Mouse (Mus musculus) stomach, embryonic 15.5 days (tissue): ENCODE measurements around the gene Coch. TPM values are rescaled to one million over a fixed set of nuclear protein-coding genes. Genes with fewer than 3 reads are reported as not detected.

ENCODE experiments used
- ATAC-seq: fragments of 200-750 bp; cut with Nextera tagmentation; 2 replicates; pipeline ENCODE4 v1.8.0; 2017; ENCODE audit warnings: low read depth, moderate number of reproducible peaks, moderate TSS enrichment; ENCODE audit not compliant: insufficient read depth, low FRiP score
- H3K27ac ChIP-seq: fragments of 300-500 bp; sonication (generic); 2 replicates; pipeline ENCODE4 v1.5.1; 2015; ENCODE audit warnings: mild to moderate bottlenecking, inconsistent platforms
- H3K27me3 ChIP-seq: fragments of 300-500 bp; sonication (generic); replicated peaks from 2 replicates; pipeline ENCODE4 v1.6.1; 2015; ENCODE audit warnings: inconsistent platforms
- H3K36me3 ChIP-seq: fragments of 300-500 bp; sonication (generic); 2 replicates; pipeline ENCODE4 v1.6.1; 2015; ENCODE audit warnings: inconsistent platforms
- H3K4me1 ChIP-seq: fragments of 300-500 bp; sonication (generic); 2 replicates; pipeline ENCODE4 v1.6.1; 2015; ENCODE audit warnings: inconsistent platforms
- H3K4me2 ChIP-seq: fragments of 300-500 bp; sonication (generic); 2 replicates; pipeline ENCODE4 v1.6.1; 2015; ENCODE audit warnings: mild to moderate bottlenecking, inconsistent platforms
- H3K4me3 ChIP-seq: fragments of 300-500 bp; sonication (generic); replicated peaks from 2 replicates; pipeline ENCODE4 v1.5.1; 2015; ENCODE audit warnings: inconsistent platforms
- H3K9ac ChIP-seq: fragments of 300-500 bp; sonication (generic); 2 replicates; pipeline ENCODE4 v1.6.1; 2015; ENCODE audit warnings: inconsistent platforms
- H3K9me3 ChIP-seq: fragments of 300-500 bp; sonication (generic); 2 replicates; pipeline ENCODE4 v1.6.1; 2016; ENCODE audit warnings: inconsistent platforms
- WGBS: fragments of 180-500 bp; shearing (Covaris S2); methylation state at CpG from one replicate; pipeline ENCODE4 v1.1.7; 2015; 5-methylcytosine and 5-hydroxymethylcytosine counted together
- polyA plus RNA-seq: library from polyadenylated mRNA; unstranded; fragments of >200 nt; fragmentation: Nextera tagmentation; extraction: Ambion mirVana; gene quantifications from 2 replicates; pipeline ENCODE4 v1.2.1, GENCODE M21; 2015

The Coch gene
- polyA plus RNA-seq, 1 experiment from 2014 or later, result 2.4 TPM

- Histone ChIP-seq H3K4me3 (peak overlapping the region; percentile 57), H3K36me3 (no peaks in the 10 kb centered on the region), H3K27me3 (peaks cover 38% of the 10 kb centered on the region), H3K4me2 (peak overlapping the region; percentile 99), H3K4me1 (peaks cover 13% of the 10 kb centered on the region), H3K9ac (0 out of 2 replicates have a peak overlapping the region, but pooled peaks have one; percentile 22), H3K27ac (no peak overlapping the region), H3K9me3 (no peaks in the 10 kb centered on the region)
- ATAC-seq, result 0 out of 2 replicates have a peak, but pooled peaks have one; percentile 22
- WGBS, result 3% methylated on average over 18 of the region's 18 CpGs
These were observed 909 bp downstream of the Coch start for GRCm38 (mm10) chr12:51594030-51594470.

- no peaks in the 10 kb centered on the region for H3K4me1 ChIP-seq
- H3K9me3 ChIP-seq, result no peaks in the 10 kb centered on the region
- peaks cover 3% of the 10 kb centered on the region; the same call in 1 of the 2 replicates for H3K36me3 ChIP-seq
- H3K27me3 ChIP-seq, result no peaks in the 10 kb centered on the region
- no peak overlapping the region for H3K4me3 ChIP-seq
- H3K27ac ChIP-seq, result no peak overlapping the region
- H3K9ac ChIP-seq, result no peak overlapping the region
- no peak for ATAC-seq
- H3K4me2 ChIP-seq, result no peak overlapping the region
- WGBS, result 96% methylated on average over 10 of the region's 10 CpGs
These were observed 10.2 kb downstream of the Coch start for GRCm38 (mm10) chr12:51603306-51603705.

- ATAC-seq, result no peak
These were observed 13.0 kb downstream of the Coch start for GRCm38 (mm10) chr12:51606138-51606537.

GRCm38 (mm10) chr12:51612361-51612760 lies 19.2 kb downstream of the Coch start:
- Histone ChIP-seq H3K27me3 (no peaks in the 10 kb centered on the region), H3K9ac (no peak overlapping the region), H3K4me3 (no peak overlapping the region), H3K36me3 (peaks cover 14% of the 10 kb centered on the region; the same call in 1 of the 2 replicates), H3K27ac (no peak overlapping the region), H3K4me1 (no peaks in the 10 kb centered on the region), H3K9me3 (no peaks in the 10 kb centered on the region), H3K4me2 (no peak overlapping the region)
- WGBS, result 79% methylated on average over 5 of the region's 5 CpGs
- no peak for ATAC-seq

More at GRCm38 (mm10) chr12:51606138-51606537, 13.0 kb downstream of the Coch start:
- H3K36me3 ChIP-seq, result peaks cover 3% of the 10 kb centered on the region; the same call in 1 of the 2 replicates
- no peaks in the 10 kb centered on the region for H3K27me3 ChIP-seq
- no peak overlapping the region for H3K4me2 ChIP-seq
- H3K4me3 ChIP-seq, result no peak overlapping the region
- H3K27ac ChIP-seq, result no peak overlapping the region
- H3K9ac ChIP-seq, result no peak overlapping the region
- 84% methylated on average over 4 of the region's 4 CpGs for WGBS
- H3K4me1 ChIP-seq, result no peaks in the 10 kb centered on the region
- no peaks in the 10 kb centered on the region for H3K9me3 ChIP-seq

GRCm38 (mm10) chr12:51620572-51620971 lies 27.4 kb downstream of the Coch start:
- Histone ChIP-seq H3K27ac (no peak overlapping the region), H3K4me2 (no peak overlapping the region), H3K9me3 (no peaks in the 10 kb centered on the region), H3K27me3 (no peaks in the 10 kb centered on the region), H3K36me3 (peaks cover 9% of the 10 kb centered on the region; the same call in 1 of the 2 replicates), H3K4me3 (no peak overlapping the region), H3K9ac (no peak overlapping the region), H3K4me1 (no peaks in the 10 kb centered on the region)
- ATAC-seq, result no peak

GRCm38 (mm10) chr12:51621161-51621560 lies 28.0 kb downstream of the Coch start:
- peaks cover 7% of the 10 kb centered on the region; the same call in 1 of the 2 replicates for H3K36me3 ChIP-seq
- H3K4me2 ChIP-seq, result no peak overlapping the region
- ATAC-seq, result no peak
- H3K4me3 ChIP-seq, result no peak overlapping the region
- 88% methylated on average over 5 of the region's 5 CpGs for WGBS
- no peaks in the 10 kb centered on the region for H3K27me3 ChIP-seq
- H3K9me3 ChIP-seq, result no peaks in the 10 kb centered on the region
- no peak overlapping the region for H3K27ac ChIP-seq
- no peak overlapping the region for H3K9ac ChIP-seq
- no peaks in the 10 kb centered on the region for H3K4me1 ChIP-seq

GRCm38 (mm10) chr12:51622670-51623365 lies 29.7 kb downstream of the Coch start:
- Histone ChIP-seq H3K4me1 (no peaks in the 10 kb centered on the region), H3K9ac (no peak overlapping the region), H3K27me3 (no peaks in the 10 kb centered on the region), H3K36me3 (no peaks in the 10 kb centered on the region), H3K9me3 (no peaks in the 10 kb centered on the region), H3K4me3 (no peak overlapping the region), H3K4me2 (no peak overlapping the region), H3K27ac (no peak overlapping the region)
- ATAC-seq, result no peak
- 79% methylated on average over 5 of the region's 5 CpGs for WGBS

- ATAC-seq, result no peak
- no peaks in the 10 kb centered on the region for H3K27me3 ChIP-seq
- no peak overlapping the region for H3K4me3 ChIP-seq
- H3K4me2 ChIP-seq, result no peak overlapping the region
- H3K36me3 ChIP-seq, result no peaks in the 10 kb centered on the region
- H3K27ac ChIP-seq, result no peak overlapping the region
- H3K9me3 ChIP-seq, result no peaks in the 10 kb centered on the region
- no peaks in the 10 kb centered on the region for H3K4me1 ChIP-seq
- no peak overlapping the region for H3K9ac ChIP-seq
These were observed 30.2 kb downstream of the Coch start for GRCm38 (mm10) chr12:51623366-51623694.

- 0 out of 2 replicates have a peak, but pooled peaks cover 3% of the 10 kb centered on the region for H3K36me3 ChIP-seq
- no peak for ATAC-seq
- 58% methylated on average over 4 of the region's 4 CpGs for WGBS
- no peaks in the 10 kb centered on the region for H3K9me3 ChIP-seq
- H3K4me1 ChIP-seq, result no peaks in the 10 kb centered on the region
- H3K4me3 ChIP-seq, result no peak overlapping the region
- H3K4me2 ChIP-seq, result no peak overlapping the region
- H3K27me3 ChIP-seq, result no peaks in the 10 kb centered on the region
- H3K9ac ChIP-seq, result no peak overlapping the region
- H3K27ac ChIP-seq, result no peak overlapping the region
These were observed 40.3 kb downstream of the Coch start for GRCm38 (mm10) chr12:51633481-51633880.

GRCm38 (mm10) chr12:51636260-51636659 lies 43.1 kb downstream of the Coch start:
- 80% methylated on average over 2 of the region's 2 CpGs for WGBS
- Histone ChIP-seq H3K9ac (no peak overlapping the region), H3K36me3 (0 out of 2 replicates have a peak, but pooled peaks cover 3% of the 10 kb centered on the region), H3K27me3 (no peaks in the 10 kb centered on the region), H3K4me3 (no peak overlapping the region), H3K4me2 (no peak overlapping the region), H3K9me3 (no peaks in the 10 kb centered on the region), H3K27ac (no peak overlapping the region), H3K4me1 (no peaks in the 10 kb centered on the region)
- no peak for ATAC-seq

GRCm38 (mm10) chr12:51636689-51637470 lies 43.7 kb downstream of the Coch start:
- no peaks in the 10 kb centered on the region for H3K4me1 ChIP-seq
- H3K9me3 ChIP-seq, result no peaks in the 10 kb centered on the region
- no peak overlapping the region for H3K4me2 ChIP-seq
- 29% methylated on average over 2 of the region's 2 CpGs for WGBS
- no peak overlapping the region for H3K4me3 ChIP-seq
- H3K9ac ChIP-seq, result no peak overlapping the region
- 0 out of 2 replicates have a peak, but pooled peaks cover 3% of the 10 kb centered on the region for H3K36me3 ChIP-seq
- H3K27me3 ChIP-seq, result no peaks in the 10 kb centered on the region
- H3K27ac ChIP-seq, result no peak overlapping the region
- ATAC-seq, result no peak

- ATAC-seq, result peak; percentile 73
- 34% methylated on average over 6 of the region's 6 CpGs for WGBS
- Histone ChIP-seq H3K4me3 (no peak overlapping the region), H3K36me3 (no peaks in the 10 kb centered on the region; the same call in 1 of the 2 replicates), H3K9me3 (no peaks in the 10 kb centered on the region), H3K4me2 (no peak overlapping the region), H3K27me3 (no peaks in the 10 kb centered on the region), H3K4me1 (no peaks in the 10 kb centered on the region), H3K9ac (no peak overlapping the region), H3K27ac (no peak overlapping the region)
These were observed 48.7 kb downstream of the Coch start for GRCm38 (mm10) chr12:51641871-51642270.
